Mouse (Mus musculus) heart, embryonic 11.5 days (tissue): ENCODE measurements around the gene Pappa. TPM values are rescaled to one million over a fixed set of nuclear protein-coding genes. Genes with fewer than 3 reads are reported as not detected.

Source experiments
- ATAC-seq: fragments of 200-750 bp; cut with Nextera tagmentation; replicated peaks from 2 replicates; pipeline ENCODE4 v1.8.0; 2017; ENCODE audit warnings: moderate library complexity; ENCODE audit not compliant: insufficient number of reproducible peaks, low FRiP score, low TSS enrichment
- H3K27ac ChIP-seq: fragments of 300-500 bp; sonication (generic); 2 replicates; pipeline ENCODE4 v1.5.1; 2014; ENCODE audit warnings: mild to moderate bottlenecking, low read depth, low read length
- H3K27me3 ChIP-seq: fragments of 300-500 bp; sonication (generic); 2 replicates; pipeline ENCODE4 v1.6.1; 2014; ENCODE audit warnings: mild to moderate bottlenecking, low read length, mixed read lengths; ENCODE audit not compliant: control insufficient read depth, insufficient read depth
- H3K36me3 ChIP-seq: fragments of 300-500 bp; sonication (generic); 2 replicates; pipeline ENCODE4 v1.6.1; 2014; ENCODE audit warnings: mild to moderate bottlenecking, low read length, moderate library complexity, mixed read lengths; ENCODE audit not compliant: control insufficient read depth, insufficient read depth
- H3K4me1 ChIP-seq: fragments of 300-500 bp; sonication (generic); 2 replicates; pipeline ENCODE4 v1.6.1; 2014; ENCODE audit warnings: low read length; ENCODE audit not compliant: control insufficient read depth, insufficient read depth
- H3K4me2 ChIP-seq: fragments of 300-500 bp; sonication (generic); 2 replicates; pipeline ENCODE4 v1.6.1; 2014; ENCODE audit warnings: mild to moderate bottlenecking, moderate library complexity
- H3K4me3 ChIP-seq: fragments of 300-500 bp; sonication (generic); 2 replicates; pipeline ENCODE4 v1.5.1; 2014; ENCODE audit warnings: low read depth, low read length
- H3K9ac ChIP-seq: fragments of 300-500 bp; sonication (generic); 2 replicates; pipeline ENCODE4 v1.6.1; 2014; ENCODE audit warnings: mild to moderate bottlenecking, low read depth, low read length, moderate library complexity
- H3K9me3 ChIP-seq: fragments of 300-500 bp; sonication (generic); replicated peaks from 2 replicates; pipeline ENCODE4 v1.6.1; 2016; ENCODE audit warnings: low read length; ENCODE audit not compliant: control insufficient read depth
- WGBS: fragments of 180-500 bp; shearing (Covaris S2); extraction: QIAGEN DNeasy Blood & Tissue Kit; methylation state at CpG from one replicate; pipeline ENCODE4 v1.1.7; 2014; ENCODE audit not compliant: insufficient replicate concordance; 5-methylcytosine and 5-hydroxymethylcytosine counted together
- polyA plus RNA-seq: library from polyadenylated mRNA; unstranded; fragments of >200 nt; fragmentation: Nextera tagmentation; extraction: Ambion mirVana; gene quantifications from 2 replicates; pipeline ENCODE4 v1.2.1, GENCODE M21; 2014

Pappa gene
- polyA plus RNA-seq, 1 experiment from 2014 or later: 1.3 TPM

DNA sequence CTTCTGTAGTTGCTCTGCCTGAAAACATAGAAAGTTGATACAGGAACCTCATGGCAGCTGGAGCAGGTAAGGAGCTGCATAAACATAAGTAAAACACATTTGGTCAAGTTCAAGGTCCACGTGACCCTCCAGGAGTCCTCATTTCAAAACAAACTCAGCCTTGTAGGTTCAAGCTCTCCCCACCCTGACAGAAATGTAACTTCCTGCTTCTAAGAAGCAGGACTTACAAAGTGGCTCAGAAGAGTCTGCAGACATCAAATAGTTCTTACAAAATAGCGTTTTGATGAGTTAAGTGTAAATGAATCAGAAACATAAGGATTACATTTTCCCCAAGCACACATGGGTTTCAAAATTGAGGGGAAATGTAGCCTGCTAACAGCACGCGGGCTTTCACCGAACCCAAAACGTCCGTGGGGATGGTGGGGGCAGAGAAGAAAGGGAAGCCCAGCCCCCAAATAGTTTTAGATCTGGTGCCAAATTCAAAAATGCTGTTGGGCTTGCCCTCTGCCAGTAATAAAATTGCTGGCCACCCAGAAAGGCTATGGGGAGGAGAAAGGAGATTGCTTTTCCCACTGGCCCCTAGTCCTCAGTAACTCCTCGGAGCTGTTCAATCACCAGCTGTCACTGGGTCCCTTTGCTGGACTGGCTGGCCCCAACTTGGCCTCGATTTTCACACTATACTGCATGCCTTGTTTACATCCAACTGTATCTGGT is 93.8 kb downstream of the Pappa start:
- no peaks in the 10 kb centered on the region for H3K36me3 ChIP-seq

DNA sequence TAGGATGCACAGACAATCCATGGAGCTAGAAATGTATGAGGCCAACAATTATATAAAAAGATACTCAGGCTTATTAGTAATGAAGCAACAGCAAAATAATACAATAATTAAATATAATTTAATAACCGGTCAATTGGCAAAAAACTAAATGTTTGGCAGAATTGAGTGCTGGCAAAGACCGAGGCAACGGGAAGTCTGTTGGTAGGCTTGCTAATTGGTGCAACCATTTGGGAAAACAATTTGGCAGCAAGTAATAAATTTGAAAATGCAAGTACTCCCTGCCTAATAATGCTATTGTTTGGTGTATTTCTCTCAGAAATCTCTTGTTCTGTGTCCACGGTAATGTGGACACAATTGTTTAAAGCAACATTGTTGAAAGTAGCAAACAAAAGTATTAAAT is 99.9 kb downstream of the Pappa start:
- H3K9me3 ChIP-seq: no peaks in the 10 kb centered on the region
- no peaks in the 10 kb centered on the region for H3K27me3 ChIP-seq
- no peaks in the 10 kb centered on the region for H3K4me1 ChIP-seq
- H3K36me3 ChIP-seq: no peaks in the 10 kb centered on the region
- no peak for ATAC-seq
- no peak overlapping the region for H3K27ac ChIP-seq
- H3K4me3 ChIP-seq: no peak overlapping the region
- no peak overlapping the region for H3K9ac ChIP-seq
- no peak overlapping the region for H3K4me2 ChIP-seq
- WGBS: 86% methylated on average over 4 of the region's 4 CpGs

More for the DNA sequence above, 93.8 kb downstream of the Pappa start:
- no peaks in the 10 kb centered on the region for H3K27me3 ChIP-seq
- WGBS: 38% methylated on average over 9 of the region's 9 CpGs
- no peak overlapping the region for H3K27ac ChIP-seq
- H3K9me3 ChIP-seq: no peaks in the 10 kb centered on the region
- 0 out of 2 replicates have a peak, but pooled peaks cover 4% of the 10 kb centered on the region for H3K4me1 ChIP-seq
- ATAC-seq: no peak
- no peak overlapping the region for H3K4me2 ChIP-seq
- no peak overlapping the region for H3K4me3 ChIP-seq
- no peak overlapping the region for H3K9ac ChIP-seq

DNA sequence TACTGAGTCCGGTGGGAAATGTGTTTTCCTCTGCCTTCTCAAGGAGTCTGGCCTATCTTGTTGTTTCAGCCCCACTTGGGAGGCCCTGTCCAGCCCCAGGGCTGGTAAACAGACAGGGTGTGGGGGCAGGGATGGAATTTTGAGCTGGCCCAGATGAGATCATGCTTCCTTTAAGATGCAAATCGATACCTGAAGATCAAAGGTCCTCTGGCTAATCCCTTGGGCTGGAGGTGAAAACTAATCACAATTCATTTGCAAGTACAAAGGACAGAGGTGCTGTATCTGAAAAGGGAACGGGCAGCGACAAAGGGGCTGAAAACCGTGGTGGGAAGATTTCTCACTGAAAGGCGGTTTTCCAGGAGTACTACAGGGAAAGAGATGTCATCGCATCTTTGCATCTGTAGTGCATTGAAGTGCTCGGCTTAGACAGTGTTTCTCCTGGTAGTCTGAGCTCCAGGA is 114.6 kb downstream of the Pappa start:
- H3K9ac ChIP-seq: no peak overlapping the region
- ATAC-seq: no peak
- 0 out of 2 replicates have a peak overlapping the region, but pooled peaks have one; percentile 15 for H3K27ac ChIP-seq
- H3K9me3 ChIP-seq: no peaks in the 10 kb centered on the region
- WGBS: 3% methylated on average over 8 of the region's 8 CpGs
- no peak overlapping the region for H3K4me2 ChIP-seq
- no peaks in the 10 kb centered on the region for H3K36me3 ChIP-seq
- no peaks in the 10 kb centered on the region for H3K27me3 ChIP-seq
- no peak overlapping the region for H3K4me3 ChIP-seq
- H3K4me1 ChIP-seq: peaks cover 21% of the 10 kb centered on the region

DNA sequence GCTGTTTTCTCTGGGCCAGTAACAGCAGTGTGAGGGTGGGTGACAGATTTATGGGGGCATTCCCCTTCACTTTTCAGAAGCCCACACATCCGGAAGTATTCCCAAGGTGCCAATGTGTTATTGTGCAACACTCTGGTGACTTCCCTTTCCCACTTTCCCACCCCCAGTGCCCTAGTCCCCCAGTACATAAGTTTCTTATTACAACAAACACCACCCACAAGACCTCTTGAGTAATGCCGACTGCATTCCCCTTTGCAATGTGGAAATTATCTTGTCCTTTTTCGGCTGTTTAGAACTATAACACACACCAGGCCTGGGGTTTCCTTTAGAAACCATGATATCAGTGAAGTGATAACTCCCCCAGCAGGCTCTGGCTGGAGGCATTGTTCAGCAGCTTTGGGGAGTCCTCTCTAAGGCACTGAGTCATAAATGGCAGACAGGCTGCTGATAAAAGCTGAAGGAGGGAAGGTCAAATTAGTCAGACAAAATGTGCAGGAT is 118.5 kb downstream of the Pappa start:
- peak; percentile 76 for ATAC-seq

DNA sequence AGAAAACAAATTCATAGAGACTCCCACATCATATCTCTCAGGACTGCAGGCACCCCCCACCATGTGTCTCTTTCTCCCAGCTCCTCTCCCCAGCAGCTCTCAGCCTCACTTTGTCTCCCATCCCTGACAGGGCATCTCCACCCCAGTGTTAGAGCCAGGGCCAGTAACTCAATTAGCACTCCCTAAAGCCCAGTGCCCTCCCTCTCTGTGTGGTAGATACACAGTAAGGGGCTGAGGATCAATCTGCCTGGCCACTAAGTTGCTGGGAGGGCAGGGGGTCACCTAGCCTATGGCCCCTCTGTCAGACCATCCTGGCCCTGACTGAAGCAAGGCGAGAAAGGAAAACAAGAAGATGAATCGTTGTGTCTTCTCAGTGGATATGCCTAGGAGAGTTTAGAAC is 119.3 kb downstream of the Pappa start:
- Histone ChIP-seq H3K9me3 (no peaks in the 10 kb centered on the region), H3K27me3 (no peaks in the 10 kb centered on the region), H3K4me2 (no peak overlapping the region), H3K36me3 (no peaks in the 10 kb centered on the region), H3K9ac (no peak overlapping the region), H3K27ac (peak overlapping the region; percentile 71), H3K4me1 (peaks cover 17% of the 10 kb centered on the region), H3K4me3 (no peak overlapping the region)
- WGBS: 15% methylated on average over 2 of the region's 2 CpGs
- no peak for ATAC-seq

More for the DNA sequence above, 118.5 kb downstream of the Pappa start:
- Histone ChIP-seq H3K9ac (no peak overlapping the region), H3K36me3 (no peaks in the 10 kb centered on the region), H3K27me3 (no peaks in the 10 kb centered on the region), H3K9me3 (no peaks in the 10 kb centered on the region), H3K4me2 (no peak overlapping the region), H3K4me3 (no peak overlapping the region), H3K4me1 (peaks cover 24% of the 10 kb centered on the region), H3K27ac (peak overlapping the region; percentile 79)
- WGBS: 2% methylated on average over 3 of the region's 3 CpGs

DNA sequence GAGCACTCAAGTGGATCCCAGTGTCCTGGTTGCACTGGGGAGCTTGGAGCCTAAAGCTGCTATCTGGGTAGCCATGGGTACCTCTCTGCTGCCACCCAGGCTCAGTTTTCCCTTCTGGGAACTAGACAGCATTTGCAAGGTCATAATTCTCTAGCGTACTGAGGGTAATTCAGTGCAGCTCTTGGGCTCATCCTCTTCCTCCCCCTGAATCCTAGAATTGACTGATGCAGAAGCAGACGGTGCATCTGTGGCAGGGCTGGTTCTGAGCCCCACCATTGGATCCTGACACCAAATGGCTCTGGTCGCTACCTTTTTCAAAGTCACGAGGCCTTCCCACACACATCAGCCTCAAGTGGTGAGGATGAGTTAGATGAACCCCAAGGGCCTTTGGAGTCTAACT is 121.0 kb downstream of the Pappa start:
- H3K27ac ChIP-seq: no peak overlapping the region
- no peaks in the 10 kb centered on the region for H3K27me3 ChIP-seq
- no peak overlapping the region for H3K4me2 ChIP-seq
- no peak overlapping the region for H3K4me3 ChIP-seq
- 65% methylated on average over 4 of the region's 4 CpGs for WGBS
- H3K9ac ChIP-seq: no peak overlapping the region
- H3K4me1 ChIP-seq: peaks cover 13% of the 10 kb centered on the region
- H3K36me3 ChIP-seq: no peaks in the 10 kb centered on the region
- H3K9me3 ChIP-seq: no peaks in the 10 kb centered on the region
- no peak for ATAC-seq

DNA sequence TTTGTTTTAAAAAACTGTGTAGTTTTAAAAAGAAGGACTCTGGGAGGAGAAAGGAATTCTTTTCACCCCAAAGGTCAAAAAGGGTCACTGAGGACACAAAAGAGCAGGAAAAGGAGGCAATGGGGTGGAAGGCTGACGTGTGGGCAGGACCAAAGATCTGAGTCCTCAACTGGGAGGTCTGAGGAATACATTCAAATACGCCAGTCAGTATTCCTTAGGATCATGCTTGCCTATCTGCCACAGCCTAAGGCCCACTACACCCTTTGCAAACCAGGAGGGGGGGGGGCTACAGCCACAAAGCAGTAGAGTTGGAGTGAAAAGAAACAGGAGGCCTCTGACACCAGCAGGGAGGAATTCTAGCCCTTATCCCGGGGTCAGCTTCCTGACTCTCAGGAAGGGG is 121.5 kb downstream of the Pappa start:
- ATAC-seq: no peak
- Histone ChIP-seq H3K36me3 (no peaks in the 10 kb centered on the region), H3K9ac (no peak overlapping the region), H3K9me3 (no peaks in the 10 kb centered on the region), H3K27me3 (no peaks in the 10 kb centered on the region), H3K27ac (no peak overlapping the region), H3K4me2 (no peak overlapping the region), H3K4me3 (no peak overlapping the region), H3K4me1 (peaks cover 13% of the 10 kb centered on the region)
- 41% methylated on average over 3 of the region's 3 CpGs for WGBS

DNA sequence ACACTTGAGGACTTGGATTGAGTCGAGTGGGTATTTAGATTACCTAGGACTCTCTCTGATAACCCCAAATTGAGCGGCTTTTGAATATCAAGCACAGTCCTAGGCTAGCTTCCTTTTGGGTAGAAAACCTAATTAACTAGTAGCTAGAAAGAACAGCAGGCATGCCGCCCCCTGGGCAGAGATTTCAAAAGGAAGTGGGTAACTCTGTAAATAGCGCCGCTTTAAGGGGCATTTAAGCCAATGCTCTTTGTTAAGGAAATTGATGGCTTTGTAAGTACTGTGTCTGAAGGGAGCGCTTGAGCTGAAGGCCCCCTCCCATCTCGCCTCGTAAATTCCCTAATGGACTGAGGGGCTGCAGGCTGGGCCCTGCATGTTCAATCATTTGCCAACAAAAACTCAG is 128.2 kb downstream of the Pappa start:
- no peaks in the 10 kb centered on the region for H3K36me3 ChIP-seq
- no peaks in the 10 kb centered on the region for H3K9me3 ChIP-seq
- H3K4me1 ChIP-seq: peaks cover 4% of the 10 kb centered on the region; the same call in 1 of the 2 replicates
- ATAC-seq: no peak
- peak overlapping the region; percentile 4; the same call in 1 of the 2 replicates for H3K4me2 ChIP-seq
- H3K4me3 ChIP-seq: no peak overlapping the region
- H3K27ac ChIP-seq: no peak overlapping the region
- peaks cover 3% of the 10 kb centered on the region for H3K27me3 ChIP-seq
- no peak overlapping the region for H3K9ac ChIP-seq
- WGBS: 15% methylated on average over 8 of the region's 8 CpGs

DNA sequence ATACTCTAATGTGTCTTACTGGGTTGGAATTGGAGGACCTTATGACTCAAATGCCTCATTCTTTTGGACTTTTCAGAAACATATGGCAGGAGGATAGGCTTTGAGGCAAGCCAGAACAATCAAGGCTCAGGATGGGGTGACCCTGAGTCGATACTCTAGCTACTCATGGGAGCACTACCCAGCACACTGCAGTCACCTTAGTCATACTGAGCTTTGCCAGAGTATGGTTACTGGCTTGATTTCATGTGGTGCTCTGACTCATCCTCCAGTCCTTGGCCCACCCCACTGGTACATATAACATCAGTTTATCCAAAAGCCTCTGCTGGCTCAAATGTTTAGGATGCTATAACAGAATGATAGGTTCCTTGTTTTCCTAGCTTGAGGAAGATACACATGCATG is 130.1 kb downstream of the Pappa start:
- no peak overlapping the region for H3K27ac ChIP-seq
- no peak for ATAC-seq
- no peak overlapping the region for H3K9ac ChIP-seq
- no peaks in the 10 kb centered on the region for H3K36me3 ChIP-seq
- no peak overlapping the region for H3K4me2 ChIP-seq
- WGBS: 81% methylated on average over 1 of the region's 1 CpGs
- no peaks in the 10 kb centered on the region for H3K9me3 ChIP-seq
- no peak overlapping the region for H3K4me3 ChIP-seq
- H3K4me1 ChIP-seq: peaks cover 4% of the 10 kb centered on the region; the same call in 1 of the 2 replicates
- H3K27me3 ChIP-seq: peaks cover 3% of the 10 kb centered on the region
